Mouse (Mus musculus): ENCODE results near the gene Pik3r1.

The Pik3r1 gene

GRCm38 (mm10) chr13:101767809-101768629 is at the start of gene Pik3r1:
Pik3r1 (minus strand) TSS chr13:101768217.
- DNase-seq (ENCODE audit: low spot score in 2 of 2) = peak; percentile 94 to 95

- peak in 1 of 2 experiments; percentile 40 for DNase-seq (ENCODE audit: low spot score in 2 of 2)
Measured at GRCm38 (mm10) chr13:101813267-101813900, 45.4 kb upstream of the Pik3r1 start.

- no peak for DNase-seq (ENCODE audit: low spot score in 2 of 2)
Measured at GRCm38 (mm10) chr13:101812341-101812740, 44.3 kb upstream of the Pik3r1 start.

GRCm38 (mm10) chr13:101811882-101812281 is 43.9 kb upstream of the Pik3r1 start:
- DNase-seq (ENCODE audit: low spot score in 2 of 2) = peak; percentile 75 to 79

GRCm38 (mm10) chr13:101810667-101811066 is 42.6 kb upstream of the Pik3r1 start:
- DNase-seq (ENCODE audit: low spot score in 2 of 2) = peak; percentile 52 to 53

GRCm38 (mm10) chr13:101809796-101810195 is 41.8 kb upstream of the Pik3r1 start:
- no peak for DNase-seq (ENCODE audit: low spot score in 2 of 2)

- DNase-seq (ENCODE audit: low spot score in 2 of 2) = no peak
Measured at GRCm38 (mm10) chr13:101805559-101806091, 37.6 kb upstream of the Pik3r1 start.

GRCm38 (mm10) chr13:101801372-101802186 is 33.6 kb upstream of the Pik3r1 start:
- peak; percentile 49 to 75 for DNase-seq (ENCODE audit: low spot score in 2 of 2)

- no peak for DNase-seq (ENCODE audit: low spot score in 2 of 2)
Measured at GRCm38 (mm10) chr13:101800833-101801371, 32.9 kb upstream of the Pik3r1 start.

GRCm38 (mm10) chr13:101800021-101800596 is 32.1 kb upstream of the Pik3r1 start:
- no peak for DNase-seq (ENCODE audit: low spot score in 2 of 2)

GRCm38 (mm10) chr13:101799318-101799717 is 31.3 kb upstream of the Pik3r1 start:
- no peak for DNase-seq (ENCODE audit: low spot score in 2 of 2)

GRCm38 (mm10) chr13:101798522-101798921 is 30.5 kb upstream of the Pik3r1 start:
- DNase-seq (ENCODE audit: low spot score in 2 of 2) = no peak

GRCm38 (mm10) chr13:101796983-101797382 is 29.0 kb upstream of the Pik3r1 start:
- no peak for DNase-seq (ENCODE audit: low spot score in 2 of 2)

- DNase-seq (ENCODE audit: low spot score in 2 of 2) = no peak
Measured at GRCm38 (mm10) chr13:101785705-101786104, 17.7 kb upstream of the Pik3r1 start.

GRCm38 (mm10) chr13:101784651-101785289 is 16.8 kb upstream of the Pik3r1 start:
- no peak for DNase-seq (ENCODE audit: low spot score in 2 of 2)

GRCm38 (mm10) chr13:101779011-101779410 is 11.0 kb upstream of the Pik3r1 start:
- DNase-seq (ENCODE audit: low spot score in 2 of 2) = no peak

GRCm38 (mm10) chr13:101777851-101778250 is 9.8 kb upstream of the Pik3r1 start:
- DNase-seq (ENCODE audit: low spot score in 2 of 2) = no peak

GRCm38 (mm10) chr13:101771071-101771470 is 3.1 kb upstream of the Pik3r1 start:
- DNase-seq (ENCODE audit: low spot score in 2 of 2) = no peak

- no peak for DNase-seq (ENCODE audit: low spot score in 2 of 2)
Measured at GRCm38 (mm10) chr13:101769955-101770354, 1.9 kb upstream of the Pik3r1 start.

- peak in 1 of 2 experiments; percentile 79 for DNase-seq (ENCODE audit: low spot score in 2 of 2)
Measured at GRCm38 (mm10) chr13:101768630-101768991, 594 bp upstream of the Pik3r1 start.

Data from heart, adult 9 months (tissue).